Mouse (Mus musculus): ENCODE measurements around the gene Prx.

DNA sequence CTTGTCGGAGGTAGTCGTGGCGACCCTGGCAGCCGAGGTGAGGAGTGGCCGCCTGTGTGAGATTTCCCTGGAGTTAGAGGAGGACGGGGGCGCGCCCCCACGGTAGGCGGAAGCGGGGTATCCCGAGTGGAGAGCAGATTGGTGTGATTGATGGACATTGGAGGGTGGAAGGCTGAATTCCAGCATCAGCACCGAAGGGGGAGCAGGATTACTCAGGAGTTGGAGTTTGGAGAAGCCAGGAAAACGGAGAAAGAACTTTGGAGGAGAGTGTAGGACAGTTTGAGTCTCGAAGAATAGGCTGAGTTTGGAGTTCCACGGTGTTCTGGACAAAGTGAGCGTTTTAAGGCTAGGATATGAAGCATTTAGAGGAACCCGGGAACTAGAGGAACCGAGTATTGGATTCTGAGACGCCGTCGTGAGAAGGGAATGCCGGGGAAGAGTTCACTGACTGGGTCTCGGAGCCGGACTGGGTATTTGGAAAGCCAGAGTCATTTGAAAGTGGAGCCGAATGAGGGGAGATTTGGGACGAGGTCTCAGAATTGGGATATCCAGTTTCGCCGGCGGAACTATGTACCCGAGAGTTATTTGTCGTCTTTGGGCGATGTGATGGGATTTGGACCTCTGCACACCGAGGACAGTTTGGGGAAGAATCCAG is 25.2 kb upstream of the Prx start:
- TF ChIP-seq CTCF (IDR thresholded peaks at IDR 0.05; ENCODE audit: borderline replicate concordance, insufficient read depth, low read length) (no peak), POLR2A (IDR thresholded peaks at IDR 0.05; ENCODE audit: low read depth, low read length) (peak; percentile 85)
